Mouse (Mus musculus) kidney, postnatal 10 days (tissue): ENCODE data around the gene C9.

Experiments
- DNase-seq: peaks from one replicate; pipeline ENCODE4 v3.0.0; 2021; ENCODE audit warnings: mixed read lengths

C9 gene

GRCm38 (mm10) chr15:6492386-6492785, 47.3 kb downstream of the C9 start:
- DNase-seq: no peak

GRCm38 (mm10) chr15:6498396-6499070, 53.4 kb downstream of the C9 start:
- no peak for DNase-seq

- DNase-seq: peak; percentile 15
These were observed 55.7 kb downstream of the C9 start for GRCm38 (mm10) chr15:6500787-6501186.

GRCm38 (mm10) chr15:6517525-6517924, 72.4 kb downstream of the C9 start:
- no peak for DNase-seq

- DNase-seq: no peak
These were observed 74.5 kb downstream of the C9 start for GRCm38 (mm10) chr15:6519417-6520255.

- no peak for DNase-seq
These were observed 75.5 kb downstream of the C9 start for GRCm38 (mm10) chr15:6520505-6521155.

- DNase-seq: no peak
These were observed 77.6 kb downstream of the C9 start, which contains the start of gene Fyb for GRCm38 (mm10) chr15:6522653-6523167. Gene Fyb, plus strand, starts transcription at chr15:6522853.

GRCm38 (mm10) chr15:6524801-6525200, 79.7 kb downstream of the C9 start:
- DNase-seq: no peak

GRCm38 (mm10) chr15:6525386-6525785, 80.3 kb downstream of the C9 start:
- no peak for DNase-seq

GRCm38 (mm10) chr15:6533858-6534343, 88.8 kb downstream of the C9 start:
- no peak for DNase-seq

- DNase-seq: no peak
These were observed 89.5 kb downstream of the C9 start for GRCm38 (mm10) chr15:6534592-6534991.

- no peak for DNase-seq
These were observed 94.7 kb downstream of the C9 start for GRCm38 (mm10) chr15:6539639-6540338.
